Mouse (Mus musculus) myocyte (in vitro differentiated cells): ENCODE measurements around the gene Ccdc177. TPM values are rescaled to one million over a fixed set of nuclear protein-coding genes. Genes with fewer than 3 reads are reported as not detected.

ENCODE experiments used
- H3K27me3 ChIP-seq: one replicate; pipeline ENCODE4 v1.6.1; 2011; ENCODE audit not compliant: control insufficient read depth, insufficient read depth, insufficient read length
- H3K36me3 ChIP-seq: one replicate; pipeline ENCODE4 v1.6.1; 2011; ENCODE audit not compliant: control insufficient read depth, insufficient read depth
- H3K4me2 ChIP-seq: one replicate; pipeline ENCODE4 v1.6.1; 2011; ENCODE audit warnings: low read depth, control low read depth
- H3K4me3 ChIP-seq: one replicate; pipeline ENCODE4 v1.5.1; 2011; ENCODE audit warnings: mild to moderate bottlenecking, control low read depth, moderate library complexity
- H3K79me2 ChIP-seq: one replicate; pipeline ENCODE4 v1.6.1; 2011; ENCODE audit not compliant: control insufficient read depth, insufficient read depth
- H3ac ChIP-seq: one replicate; pipeline ENCODE4 v1.6.1; 2011; ENCODE audit not compliant: control insufficient read depth, insufficient read length
- CEBPB ChIP-seq: IDR thresholded peaks from 2 replicates; pipeline ENCODE4 v1.6.1; 2011; ENCODE audit warnings: mild to moderate bottlenecking, moderate library complexity; ENCODE audit not compliant: poor library complexity, insufficient read depth, severe bottlenecking
- E2F4 ChIP-seq: IDR thresholded peaks from one replicate; pipeline ENCODE4 v1.6.1; 2011; ENCODE audit warnings: mild to moderate bottlenecking, control low read depth, moderate library complexity; ENCODE audit not compliant: insufficient read depth
- MAX ChIP-seq: IDR thresholded peaks from one replicate; pipeline ENCODE4 v1.6.1; 2011; ENCODE audit warnings: low read depth, mild to moderate bottlenecking, control low read depth
- MYOD1 ChIP-seq, 3 experiments: IDR thresholded peaks; one replicate each; pipeline ENCODE4 v1.6.1; 2011; ENCODE audit warnings: control low read depth in 2 of 3, low read depth in 2 of 3, mild to moderate bottlenecking in 2 of 3, moderate library complexity in 1 of 3; ENCODE audit not compliant: insufficient read length in 2 of 3, control insufficient read depth in 1 of 3
- MYOG ChIP-seq, 3 experiments: IDR thresholded peaks; one replicate each; pipeline ENCODE4 v1.6.1; 2011; ENCODE audit warnings: control low read depth in 2 of 3, low read depth in 2 of 3, mild to moderate bottlenecking in 2 of 3; ENCODE audit not compliant: insufficient read length in 2 of 3, control insufficient read depth in 1 of 3, insufficient read depth in 1 of 3
- POLR2A ChIP-seq: IDR thresholded peaks from one replicate; pipeline ENCODE4 v1.6.1; 2011; ENCODE audit warnings: low read depth, mild to moderate bottlenecking, control low read depth, moderate library complexity; ENCODE audit not compliant: insufficient read length
- POLR2AphosphoS2 ChIP-seq: IDR thresholded peaks from one replicate; pipeline ENCODE4 v1.6.1; 2011; ENCODE audit warnings: low read depth, control low read depth; ENCODE audit not compliant: insufficient read length
- REST ChIP-seq: IDR thresholded peaks from one replicate; pipeline ENCODE4 v1.6.1; 2011; ENCODE audit warnings: mild to moderate bottlenecking, control low read depth, moderate library complexity; ENCODE audit not compliant: insufficient read depth, insufficient read length
- SRF ChIP-seq: IDR thresholded peaks from one replicate; pipeline ENCODE4 v1.6.1; 2011; ENCODE audit warnings: low read depth; ENCODE audit not compliant: control insufficient read depth, insufficient read length
- TCF12 ChIP-seq: IDR thresholded peaks from one replicate; pipeline ENCODE4 v1.6.1; 2011; ENCODE audit warnings: mild to moderate bottlenecking, control low read depth; ENCODE audit not compliant: poor library complexity, insufficient read depth, severe bottlenecking
- TCF3 ChIP-seq: IDR thresholded peaks from one replicate; pipeline ENCODE4 v1.6.1; 2011; ENCODE audit warnings: low read depth, control low read depth; ENCODE audit not compliant: insufficient read length
- USF1 ChIP-seq: IDR thresholded peaks from one replicate; pipeline ENCODE4 v1.6.1; 2011; ENCODE audit warnings: low read depth, mild to moderate bottlenecking, control low read depth, moderate library complexity
- polyA plus RNA-seq: library from polyadenylated mRNA; unstranded; fragments of >200 nt; fragmentation: generic; extraction: Trizol; gene quantifications from one replicate; pipeline ENCODE4 v1.2.1, GENCODE M21; 2012; ENCODE audit warnings: missing spikeins

Ccdc177 gene
- polyA plus RNA-seq, 1 experiment = not detected

DNA sequence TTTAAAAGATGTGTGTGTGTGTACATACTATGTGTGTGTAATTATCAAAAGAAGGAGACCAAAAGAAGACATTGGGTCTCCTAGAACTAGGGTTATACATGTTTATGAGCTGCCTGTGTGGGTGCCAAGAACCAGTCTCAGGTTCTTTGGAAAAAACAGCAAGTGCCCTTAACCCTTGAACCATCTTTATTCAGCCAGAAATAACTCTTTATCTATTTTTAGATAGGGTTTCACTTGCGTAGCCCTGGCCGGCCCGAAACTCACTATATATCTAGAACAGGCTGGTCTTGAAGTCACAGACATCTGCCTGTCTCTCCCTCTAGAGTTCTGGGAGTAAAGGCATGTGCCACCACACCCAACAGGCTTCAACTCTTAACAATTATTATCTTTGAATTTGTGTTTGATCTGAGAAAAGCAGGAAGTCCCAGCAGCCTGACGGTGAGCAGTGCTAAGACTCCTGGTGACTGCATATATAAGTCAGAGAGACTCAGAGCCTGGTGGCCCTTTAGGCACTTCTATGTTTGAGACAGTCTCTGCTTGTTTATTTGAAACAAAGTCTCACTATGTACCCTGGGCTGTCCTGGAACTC is 15.7 kb upstream of the Ccdc177 start:
- no peak overlapping the region for H3K4me2 ChIP-seq
- H3K27me3 ChIP-seq = no peaks in the 10 kb centered on the region
- no peak overlapping the region for H3K4me3 ChIP-seq
- H3K79me2 ChIP-seq = no peaks in the 10 kb centered on the region
- no peak overlapping the region for H3ac ChIP-seq
- TF ChIP-seq MAX (no peak), CEBPB (no peak), POLR2AphosphoS2 (no peak), USF1 (no peak), TCF3 (no peak), MYOG (IDR thresholded peaks at IDR 0.05; ENCODE audit: control insufficient read depth in 1 of 3, insufficient read depth in 1 of 3, insufficient read length in 2 of 3, low read depth in 2 of 3) (no peak), TCF12 (no peak), E2F4 (no peak), REST (no peak), POLR2A (no peak), MYOD1 (IDR thresholded peaks at IDR 0.05; ENCODE audit: control insufficient read depth in 1 of 3, insufficient read length in 2 of 3, low read depth in 2 of 3) (no peak), SRF (no peak)
- H3K36me3 ChIP-seq = no peaks in the 10 kb centered on the region

DNA sequence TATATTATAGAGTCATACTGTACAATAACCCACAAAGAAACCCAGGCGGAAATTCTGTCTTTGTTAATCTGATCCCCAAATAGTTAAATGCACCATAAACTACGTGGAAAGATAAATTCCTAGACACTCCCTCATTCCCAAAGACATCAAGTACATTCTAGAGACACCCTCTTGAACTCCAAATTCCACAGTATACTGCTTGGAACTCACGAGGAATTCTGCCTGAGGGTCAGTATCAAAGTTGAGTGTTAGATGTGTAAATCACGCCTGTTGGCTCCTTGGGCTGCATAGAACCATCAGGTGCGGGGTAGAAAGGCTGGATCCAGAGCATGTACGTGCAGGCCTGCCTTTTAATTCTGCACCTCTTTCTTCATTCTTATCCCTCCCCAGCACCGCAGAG is 14.3 kb upstream of the Ccdc177 start:
- no peak overlapping the region for H3ac ChIP-seq
- H3K36me3 ChIP-seq = no peaks in the 10 kb centered on the region
- H3K27me3 ChIP-seq = no peaks in the 10 kb centered on the region
- H3K4me2 ChIP-seq = no peak overlapping the region
- no peak overlapping the region for H3K4me3 ChIP-seq
- TF ChIP-seq CEBPB (no peak), TCF3 (no peak), USF1 (no peak), SRF (no peak), MAX (no peak), MYOG (IDR thresholded peaks at IDR 0.05; ENCODE audit: control insufficient read depth in 1 of 3, insufficient read depth in 1 of 3, insufficient read length in 2 of 3, low read depth in 2 of 3) (no peak), POLR2A (no peak), E2F4 (no peak), POLR2AphosphoS2 (no peak), MYOD1 (IDR thresholded peaks at IDR 0.05; ENCODE audit: control insufficient read depth in 1 of 3, insufficient read length in 2 of 3, low read depth in 2 of 3) (no peak), TCF12 (no peak), REST (no peak)
- H3K79me2 ChIP-seq = no peaks in the 10 kb centered on the region

DNA sequence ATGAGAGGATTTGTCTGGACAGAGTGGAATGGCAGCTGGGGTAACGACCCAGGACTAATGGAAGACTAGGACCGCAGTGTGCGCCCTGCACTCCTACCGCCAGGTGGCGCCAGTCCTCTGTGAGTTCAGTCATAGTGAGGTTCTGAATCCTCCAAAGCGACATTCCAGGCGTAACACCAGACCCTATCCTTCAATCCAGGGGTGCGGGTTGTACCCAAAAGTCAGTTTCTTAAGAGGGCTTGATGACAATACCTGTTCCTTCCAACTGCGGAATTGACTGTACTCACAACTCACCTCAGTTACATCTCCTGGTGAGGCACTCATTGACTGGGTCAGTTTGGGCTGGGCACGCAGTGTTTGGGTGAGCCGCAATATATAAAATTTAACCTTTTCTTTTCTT is 9.2 kb upstream of the Ccdc177 start:
- H3K36me3 ChIP-seq = no peaks in the 10 kb centered on the region
- H3ac ChIP-seq = no peak overlapping the region
- H3K4me2 ChIP-seq = peak overlapping the region; percentile 49
- no peak overlapping the region for H3K4me3 ChIP-seq
- no peak for TF ChIP-seq MYOG (IDR thresholded peaks at IDR 0.05; ENCODE audit: control insufficient read depth in 1 of 3, insufficient read depth in 1 of 3, insufficient read length in 2 of 3, low read depth in 2 of 3)
- no peak for TF ChIP-seq TCF3
- TF ChIP-seq REST = no peak
- TF ChIP-seq MAX = no peak
- no peak for TF ChIP-seq USF1
- TF ChIP-seq E2F4 = no peak
- no peak for TF ChIP-seq SRF
- no peak for TF ChIP-seq CEBPB
- no peak for TF ChIP-seq TCF12
- no peak for TF ChIP-seq MYOD1 (IDR thresholded peaks at IDR 0.05; ENCODE audit: control insufficient read depth in 1 of 3, insufficient read length in 2 of 3, low read depth in 2 of 3)
- TF ChIP-seq POLR2A = no peak
- TF ChIP-seq POLR2AphosphoS2 = no peak
- no peaks in the 10 kb centered on the region for H3K79me2 ChIP-seq
- H3K27me3 ChIP-seq = peaks cover 22% of the 10 kb centered on the region

DNA sequence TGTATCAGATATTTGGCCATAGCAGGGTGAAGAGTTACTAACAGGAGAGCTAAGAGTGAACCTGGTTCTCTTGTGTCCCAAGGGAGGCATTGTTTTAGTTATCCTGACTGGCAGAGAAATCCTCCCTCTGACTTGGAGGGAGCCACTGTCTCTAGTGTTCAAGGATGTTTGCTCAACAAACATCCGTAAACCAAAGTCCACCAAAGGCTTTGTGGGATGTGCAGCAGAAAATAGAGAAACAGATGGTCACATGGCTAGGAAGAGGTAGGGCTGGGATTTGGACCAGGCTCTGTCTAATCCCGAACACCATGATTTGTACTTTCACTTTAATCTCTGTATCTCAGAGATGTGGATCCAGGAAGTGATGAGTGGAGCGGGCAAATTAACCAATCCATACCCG is 3.6 kb upstream of the Ccdc177 start:
- peak overlapping the region; percentile 43 for H3K4me2 ChIP-seq
- no peaks in the 10 kb centered on the region for H3K36me3 ChIP-seq
- no peak overlapping the region for H3ac ChIP-seq
- no peak overlapping the region for H3K4me3 ChIP-seq
- TF ChIP-seq MYOG (IDR thresholded peaks at IDR 0.05; ENCODE audit: control insufficient read depth in 1 of 3, insufficient read depth in 1 of 3, insufficient read length in 2 of 3, low read depth in 2 of 3) (no peak), SRF (no peak), CEBPB (no peak), TCF12 (no peak), POLR2AphosphoS2 (no peak), USF1 (no peak), MAX (no peak), POLR2A (no peak), MYOD1 (IDR thresholded peaks at IDR 0.05; ENCODE audit: control insufficient read depth in 1 of 3, insufficient read length in 2 of 3, low read depth in 2 of 3) (no peak), TCF3 (no peak), E2F4 (no peak), REST (no peak)
- H3K79me2 ChIP-seq = no peaks in the 10 kb centered on the region
- H3K27me3 ChIP-seq = peaks cover 41% of the 10 kb centered on the region

DNA sequence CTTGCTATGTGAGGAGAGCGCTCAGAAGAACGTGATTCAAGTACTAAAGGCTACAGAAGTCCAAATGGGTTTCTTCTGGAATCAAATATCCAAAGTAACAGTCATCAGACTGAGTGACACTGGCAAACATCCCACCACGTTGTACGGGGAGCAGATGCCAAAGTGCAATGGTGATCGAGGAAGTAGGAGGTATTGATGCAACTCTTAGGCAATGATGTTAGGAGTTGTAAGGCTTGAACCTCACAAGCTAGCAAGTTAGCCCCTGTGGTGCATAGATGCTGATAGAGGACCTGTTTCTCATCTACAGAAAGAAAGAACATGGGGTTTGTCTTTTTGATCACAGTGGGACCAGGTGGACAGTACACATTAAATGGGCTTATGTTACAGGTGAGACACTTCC is 2.5 kb upstream of the Ccdc177 start:
- H3K36me3 ChIP-seq = no peaks in the 10 kb centered on the region
- H3K27me3 ChIP-seq = peaks cover 43% of the 10 kb centered on the region
- TF ChIP-seq CEBPB (peak; percentile 60; the same call in 1 of the 2 replicates), POLR2AphosphoS2 (no peak)

More for the DNA sequence above, 2.5 kb upstream of the Ccdc177 start:
- Histone ChIP-seq H3ac (no peak overlapping the region), H3K79me2 (no peaks in the 10 kb centered on the region), H3K4me3 (no peak overlapping the region), H3K4me2 (no peak overlapping the region)
